Mouse (Mus musculus) ES-E14 (cell line): ENCODE data around the gene Tubb1.

Source experiments
- HCFC1 ChIP-seq: IDR thresholded peaks from 2 replicates; pipeline ENCODE4 v1.6.1; 2012; ENCODE audit warnings: low read length, inconsistent platforms, borderline replicate concordance; ENCODE audit not compliant: insufficient read depth
- ZC3H11A ChIP-seq: IDR thresholded peaks from 2 replicates; pipeline ENCODE4 v1.6.1; 2012; ENCODE audit warnings: low read depth, mild to moderate bottlenecking, inconsistent platforms, low read length, borderline replicate concordance

GRCm38 (mm10) chr2:174446905-174447304 lies 3.6 kb upstream of the Tubb1 start:
- TF ChIP-seq HCFC1 (no peak), ZC3H11A (no peak)
